Mouse (Mus musculus): Measurements from ENCODE around the gene Aldh9a1. TPM values are rescaled to one million over a fixed set of nuclear protein-coding genes. Genes with fewer than 3 reads are reported as not detected.
"Not testable (repeated sequence)": the region's sequence is repeated elsewhere in the genome, so short reads cannot be mapped to it uniquely, and the experiment has no call there.

Aldh9a1 gene
- polyA plus RNA-seq, 1 experiment from 2014 or later: 29.2 TPM

GRCm38 (mm10) chr1:167345994-167346520 lies 3.7 kb upstream of the Aldh9a1 start:
- H3K27me3 ChIP-seq (ENCODE audit: control insufficient read depth, insufficient read depth, low read length); H3K9me3 ChIP-seq (ENCODE audit: control insufficient read depth, low read length); H3K27ac ChIP-seq (ENCODE audit: low read depth, low read length); H3K4me1 ChIP-seq (ENCODE audit: control insufficient read depth, insufficient read depth, low read length); H3K4me3 ChIP-seq (ENCODE audit: low read depth, low read length); H3K9ac ChIP-seq (replicated peaks; ENCODE audit: low read depth, low read length); H3K4me2 ChIP-seq (ENCODE audit: low read depth, low read length); ATAC-seq (ENCODE audit: low read depth); H3K36me3 ChIP-seq (ENCODE audit: control insufficient read depth, insufficient read depth, low read length): not testable (repeated sequence)
- 94% methylated on average over 10 of the region's 10 CpGs for WGBS

DNA sequence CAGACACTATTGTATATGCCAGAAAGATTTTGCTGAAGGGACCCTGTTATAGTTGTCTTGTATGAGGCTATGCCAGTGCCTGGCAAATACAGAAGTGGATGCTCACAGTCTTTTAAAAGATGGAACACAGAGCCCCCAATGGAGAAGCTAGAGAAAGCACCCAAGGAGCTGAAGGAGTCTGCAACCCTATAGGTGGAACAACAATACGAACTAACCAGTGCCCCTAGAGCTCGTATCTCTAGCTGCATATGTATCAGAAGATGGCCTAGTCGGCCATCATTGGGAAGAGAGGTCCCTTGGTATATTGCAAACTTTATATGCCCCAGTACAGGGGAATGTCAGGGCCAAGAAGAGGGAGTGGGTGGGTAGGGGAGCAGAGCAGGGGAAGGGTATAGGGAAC lies 585 bp upstream of the Aldh9a1 start:
- not testable (repeated sequence) for H3K36me3 ChIP-seq (ENCODE audit: control insufficient read depth, insufficient read depth, low read length); H3K27ac ChIP-seq (ENCODE audit: low read depth, low read length); H3K9me3 ChIP-seq (ENCODE audit: control insufficient read depth, low read length); H3K27me3 ChIP-seq (ENCODE audit: control insufficient read depth, insufficient read depth, low read length); ATAC-seq (ENCODE audit: low read depth); H3K4me2 ChIP-seq (ENCODE audit: low read depth, low read length); H3K9ac ChIP-seq (replicated peaks; ENCODE audit: low read depth, low read length); H3K4me3 ChIP-seq (ENCODE audit: low read depth, low read length); H3K4me1 ChIP-seq (ENCODE audit: control insufficient read depth, insufficient read depth, low read length)
- WGBS: 64% methylated on average over 3 of the region's 3 CpGs

- no peaks in the 10 kb centered on the region; the same call in 1 of the 2 replicates for H3K27me3 ChIP-seq (ENCODE audit: control insufficient read depth, insufficient read depth, low read length)
- peak overlapping the region; percentile 75 for H3K9ac ChIP-seq (replicated peaks; ENCODE audit: low read depth, low read length)
- 36% methylated on average over 13 of the region's 13 CpGs for WGBS
- H3K4me2 ChIP-seq (ENCODE audit: low read depth, low read length): peak overlapping the region; percentile 76
- H3K9me3 ChIP-seq (ENCODE audit: control insufficient read depth, low read length): no peaks in the 10 kb centered on the region
- H3K27ac ChIP-seq (ENCODE audit: low read depth, low read length): no peak overlapping the region
- H3K4me3 ChIP-seq (ENCODE audit: low read depth, low read length): peak overlapping the region; percentile 68
- H3K4me1 ChIP-seq (ENCODE audit: control insufficient read depth, insufficient read depth, low read length): peaks cover 3% of the 10 kb centered on the region; the same call in 1 of the 2 replicates
- no peak for ATAC-seq (ENCODE audit: low read depth)
- 0 out of 2 replicates have a peak, but pooled peaks cover 3% of the 10 kb centered on the region for H3K36me3 ChIP-seq (ENCODE audit: control insufficient read depth, insufficient read depth, low read length)
Measured at GRCm38 (mm10) chr1:167350597-167351415, 1.0 kb downstream of the Aldh9a1 start.

DNA sequence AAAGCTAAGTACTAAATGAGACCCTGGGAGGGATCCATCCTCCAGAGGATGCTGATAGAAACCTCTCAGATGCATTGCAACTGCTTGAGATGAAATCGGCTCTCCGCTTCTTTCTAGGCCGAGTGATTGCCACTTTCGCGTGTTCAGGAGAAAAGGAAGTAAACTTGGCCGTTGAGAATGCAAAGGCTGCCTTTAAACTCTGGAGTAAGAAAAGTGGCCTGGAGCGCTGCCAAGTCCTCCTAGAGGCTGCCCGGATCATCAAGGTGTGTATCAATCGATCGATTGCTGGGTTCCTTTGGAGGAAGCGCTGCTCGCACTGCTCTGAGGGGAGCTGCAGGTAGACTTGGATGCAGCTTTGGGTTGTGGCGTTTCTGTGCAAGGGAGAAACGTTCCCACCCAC lies 2.6 kb downstream of the Aldh9a1 start:
- Histone ChIP-seq H3K36me3 (ENCODE audit: control insufficient read depth, insufficient read depth, low read length) (peaks cover 8% of the 10 kb centered on the region), H3K27me3 (ENCODE audit: control insufficient read depth, insufficient read depth, low read length) (no peaks in the 10 kb centered on the region; the same call in 1 of the 2 replicates), H3K4me1 (ENCODE audit: control insufficient read depth, insufficient read depth, low read length) (peaks cover 3% of the 10 kb centered on the region; the same call in 1 of the 2 replicates), H3K9me3 (ENCODE audit: control insufficient read depth, low read length) (no peaks in the 10 kb centered on the region), H3K9ac (replicated peaks; ENCODE audit: low read depth, low read length) (no peak overlapping the region), H3K27ac (ENCODE audit: low read depth, low read length) (no peak overlapping the region), H3K4me2 (ENCODE audit: low read depth, low read length) (no peak overlapping the region), H3K4me3 (ENCODE audit: low read depth, low read length) (no peak overlapping the region)
- 89% methylated on average over 14 of the region's 14 CpGs for WGBS
- ATAC-seq (ENCODE audit: low read depth): no peak

- WGBS: 95% methylated on average over 9 of the region's 9 CpGs
- H3K4me1 ChIP-seq (ENCODE audit: control insufficient read depth, insufficient read depth, low read length): no peaks in the 10 kb centered on the region
- no peak overlapping the region for H3K9ac ChIP-seq (replicated peaks; ENCODE audit: low read depth, low read length)
- no peaks in the 10 kb centered on the region for H3K27me3 ChIP-seq (ENCODE audit: control insufficient read depth, insufficient read depth, low read length)
- H3K4me3 ChIP-seq (ENCODE audit: low read depth, low read length): no peak overlapping the region
- H3K36me3 ChIP-seq (ENCODE audit: control insufficient read depth, insufficient read depth, low read length): peaks cover 8% of the 10 kb centered on the region
- no peak for ATAC-seq (ENCODE audit: low read depth)
- H3K27ac ChIP-seq (ENCODE audit: low read depth, low read length): no peak overlapping the region
- H3K4me2 ChIP-seq (ENCODE audit: low read depth, low read length): no peak overlapping the region
- H3K9me3 ChIP-seq (ENCODE audit: control insufficient read depth, low read length): no peaks in the 10 kb centered on the region
Measured at GRCm38 (mm10) chr1:167357387-167357786, 7.6 kb downstream of the Aldh9a1 start.

DNA sequence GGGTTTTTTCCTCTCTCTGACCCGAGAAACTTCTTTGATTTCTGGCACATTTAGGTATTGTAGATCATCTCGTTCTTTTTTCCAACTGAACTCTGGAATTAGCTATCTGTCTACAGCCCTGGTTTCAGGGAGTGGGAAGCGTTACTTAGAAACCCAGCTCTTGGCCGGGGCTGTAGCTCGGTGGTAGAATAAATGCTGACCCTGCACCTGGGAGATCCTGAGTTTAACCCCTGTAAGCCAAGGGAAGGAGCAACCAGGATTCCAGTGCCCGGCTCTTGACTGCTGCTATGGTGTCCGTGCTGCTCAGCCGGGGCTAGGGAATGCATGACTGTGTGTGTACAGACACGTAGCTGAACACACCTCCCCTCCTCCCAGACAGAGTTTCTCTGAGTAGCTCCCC lies 8.9 kb downstream of the Aldh9a1 start:
- no peak overlapping the region for H3K9ac ChIP-seq (replicated peaks; ENCODE audit: low read depth, low read length)
- 87% methylated on average over 9 of the region's 9 CpGs for WGBS
- H3K27ac ChIP-seq (ENCODE audit: low read depth, low read length): no peak overlapping the region
- no peaks in the 10 kb centered on the region for H3K27me3 ChIP-seq (ENCODE audit: control insufficient read depth, insufficient read depth, low read length)
- peaks cover 9% of the 10 kb centered on the region for H3K36me3 ChIP-seq (ENCODE audit: control insufficient read depth, insufficient read depth, low read length)
- H3K4me1 ChIP-seq (ENCODE audit: control insufficient read depth, insufficient read depth, low read length): no peaks in the 10 kb centered on the region
- no peak overlapping the region for H3K4me2 ChIP-seq (ENCODE audit: low read depth, low read length)
- H3K9me3 ChIP-seq (ENCODE audit: control insufficient read depth, low read length): no peaks in the 10 kb centered on the region
- no peak overlapping the region for H3K4me3 ChIP-seq (ENCODE audit: low read depth, low read length)
- no peak for ATAC-seq (ENCODE audit: low read depth)

GRCm38 (mm10) chr1:167360268-167360667 lies 10.5 kb downstream of the Aldh9a1 start:
- Histone ChIP-seq H3K4me3 (ENCODE audit: low read depth, low read length) (no peak overlapping the region), H3K4me2 (ENCODE audit: low read depth, low read length) (no peak overlapping the region), H3K27ac (ENCODE audit: low read depth, low read length) (no peak overlapping the region), H3K9ac (replicated peaks; ENCODE audit: low read depth, low read length) (no peak overlapping the region), H3K27me3 (ENCODE audit: control insufficient read depth, insufficient read depth, low read length) (no peaks in the 10 kb centered on the region), H3K4me1 (ENCODE audit: control insufficient read depth, insufficient read depth, low read length) (no peaks in the 10 kb centered on the region), H3K9me3 (ENCODE audit: control insufficient read depth, low read length) (no peaks in the 10 kb centered on the region), H3K36me3 (ENCODE audit: control insufficient read depth, insufficient read depth, low read length) (peaks cover 11% of the 10 kb centered on the region)
- WGBS: 48% methylated on average over 4 of the region's 4 CpGs
- no peak for ATAC-seq (ENCODE audit: low read depth)

DNA sequence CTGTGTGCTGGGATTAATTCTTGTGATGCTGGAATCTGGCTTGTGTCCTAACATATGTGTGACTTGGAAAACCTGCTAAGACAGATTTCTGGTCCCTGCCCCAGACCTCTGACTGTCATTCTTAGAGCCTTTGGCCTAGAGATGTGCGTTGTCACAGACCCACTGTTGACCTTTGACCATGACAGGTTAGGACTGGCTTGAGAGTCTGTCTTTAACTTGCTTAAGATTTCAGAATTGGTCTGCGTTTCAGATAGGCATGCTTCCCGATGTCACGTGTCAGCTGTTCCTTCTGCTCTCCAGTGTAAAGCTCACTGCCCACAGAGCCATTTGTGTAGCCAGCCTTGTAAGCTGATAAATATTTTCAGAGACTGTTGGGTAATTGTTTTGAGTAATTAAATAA lies 13.0 kb downstream of the Aldh9a1 start:
- H3K4me1 ChIP-seq (ENCODE audit: control insufficient read depth, insufficient read depth, low read length): no peaks in the 10 kb centered on the region
- peaks cover 3% of the 10 kb centered on the region; the same call in 1 of the 2 replicates for H3K36me3 ChIP-seq (ENCODE audit: control insufficient read depth, insufficient read depth, low read length)
- no peak for ATAC-seq (ENCODE audit: low read depth)
- H3K4me2 ChIP-seq (ENCODE audit: low read depth, low read length): no peak overlapping the region
- H3K27ac ChIP-seq (ENCODE audit: low read depth, low read length): no peak overlapping the region
- H3K27me3 ChIP-seq (ENCODE audit: control insufficient read depth, insufficient read depth, low read length): no peaks in the 10 kb centered on the region
- H3K9me3 ChIP-seq (ENCODE audit: control insufficient read depth, low read length): no peaks in the 10 kb centered on the region
- H3K4me3 ChIP-seq (ENCODE audit: low read depth, low read length): no peak overlapping the region
- no peak overlapping the region for H3K9ac ChIP-seq (replicated peaks; ENCODE audit: low read depth, low read length)
- 85% methylated on average over 4 of the region's 4 CpGs for WGBS

GRCm38 (mm10) chr1:167363322-167363721 lies 13.5 kb downstream of the Aldh9a1 start:
- H3K36me3 ChIP-seq (ENCODE audit: control insufficient read depth, insufficient read depth, low read length): peaks cover 3% of the 10 kb centered on the region; the same call in 1 of the 2 replicates
- no peak for ATAC-seq (ENCODE audit: low read depth)
- no peaks in the 10 kb centered on the region for H3K4me1 ChIP-seq (ENCODE audit: control insufficient read depth, insufficient read depth, low read length)
- no peak overlapping the region for H3K4me3 ChIP-seq (ENCODE audit: low read depth, low read length)
- WGBS: 45% methylated on average over 5 of the region's 5 CpGs
- H3K4me2 ChIP-seq (ENCODE audit: low read depth, low read length): no peak overlapping the region
- no peak overlapping the region for H3K27ac ChIP-seq (ENCODE audit: low read depth, low read length)
- no peak overlapping the region for H3K9ac ChIP-seq (replicated peaks; ENCODE audit: low read depth, low read length)
- no peaks in the 10 kb centered on the region for H3K27me3 ChIP-seq (ENCODE audit: control insufficient read depth, insufficient read depth, low read length)
- no peaks in the 10 kb centered on the region for H3K9me3 ChIP-seq (ENCODE audit: control insufficient read depth, low read length)

Data from neural tube, embryonic 14.5 days (tissue).